Mouse (Mus musculus) heart, embryonic 14.5 days (tissue): ENCODE results near the gene Mex3b. TPM values are rescaled to one million over a fixed set of nuclear protein-coding genes. Genes with fewer than 3 reads are reported as not detected.

Experiments used
- ATAC-seq: fragments of 200-750 bp; cut with Nextera tagmentation; 2 replicates; pipeline ENCODE4 v1.8.0; 2017; ENCODE audit warnings: low read depth, moderate TSS enrichment; ENCODE audit not compliant: insufficient number of reproducible peaks, insufficient read depth, low FRiP score
- H3K27ac ChIP-seq, 2 experiments: fragments of 200-500 bp in 1 of 2; fragments of 300-500 bp in 1 of 2; sonication (generic) in 1 of 2; replicated peaks in 1 of 2; 2 replicates each; pipeline ENCODE4 v1.5.1; 2012 to 2014; ENCODE audit warnings: low read depth in 2 of 2, low read length in 2 of 2, control low read depth in 1 of 2, mild to moderate bottlenecking in 1 of 2, mixed read lengths in 1 of 2; ENCODE audit not compliant: control insufficient read depth in 1 of 2, insufficient read depth in 1 of 2
- H3K27me3 ChIP-seq: fragments of 300-500 bp; sonication (generic); 2 replicates; pipeline ENCODE4 v1.6.1; 2014; ENCODE audit warnings: mild to moderate bottlenecking, low read length, control low read depth; ENCODE audit not compliant: control insufficient read depth, insufficient read depth
- H3K36me3 ChIP-seq: fragments of 300-500 bp; sonication (generic); 2 replicates; pipeline ENCODE4 v1.6.1; 2014; ENCODE audit warnings: mild to moderate bottlenecking, control low read depth, low read length, mixed read lengths; ENCODE audit not compliant: control insufficient read depth, insufficient read depth
- H3K4me1 ChIP-seq, 2 experiments: fragments of 200-500 bp in 1 of 2; fragments of 300-500 bp in 1 of 2; sonication (generic) in 1 of 2; 2 replicates each; pipeline ENCODE4 v1.6.1; 2012 to 2014; ENCODE audit warnings: low read length in 2 of 2, control low read depth in 1 of 2, mixed read lengths in 1 of 2; ENCODE audit not compliant: control insufficient read depth in 2 of 2, insufficient read depth in 2 of 2
- H3K4me2 ChIP-seq: fragments of 300-500 bp; sonication (generic); 2 replicates; pipeline ENCODE4 v1.6.1; 2014; ENCODE audit warnings: mild to moderate bottlenecking, low read length
- H3K4me3 ChIP-seq, 2 experiments: fragments of 200-500 bp in 1 of 2; fragments of 300-500 bp in 1 of 2; sonication (generic) in 1 of 2; 2 replicates each; pipeline ENCODE4 v1.5.1; 2012 to 2014; ENCODE audit warnings: low read length in 2 of 2, mild to moderate bottlenecking in 2 of 2, control low read depth in 1 of 2, low read depth in 1 of 2, moderate library complexity in 1 of 2; ENCODE audit not compliant: control insufficient read depth in 1 of 2, insufficient read depth in 1 of 2
- H3K9ac ChIP-seq: fragments of 300-500 bp; sonication (generic); 2 replicates; pipeline ENCODE4 v1.6.1; 2014; ENCODE audit warnings: mild to moderate bottlenecking, low read length
- H3K9me3 ChIP-seq: fragments of 300-500 bp; sonication (generic); 2 replicates; pipeline ENCODE4 v1.6.1; 2016; ENCODE audit warnings: low read length, control low read depth; ENCODE audit not compliant: control insufficient read depth
- WGBS: fragments of 180-500 bp; shearing (Covaris S2); extraction: QIAGEN DNeasy Blood & Tissue Kit; methylation state at CpG from one replicate; pipeline ENCODE4 v1.1.7; 2014; 5-methylcytosine and 5-hydroxymethylcytosine counted together
- polyA plus RNA-seq: library from polyadenylated mRNA; unstranded; fragments of >200 nt; fragmentation: Nextera tagmentation; extraction: Ambion mirVana; gene quantifications from 2 replicates; pipeline ENCODE4 v1.2.1, GENCODE M21; 2014

The Mex3b gene
- polyA plus RNA-seq, 1 experiment from 2014 or later = 10.3 TPM

GRCm38 (mm10) chr7:82834471-82834870 lies 32.7 kb upstream of the Mex3b start:
- no peak for ATAC-seq
- no peak overlapping the region for H3K9ac ChIP-seq
- 66% methylated on average over 4 of the region's 4 CpGs for WGBS
- no peak overlapping the region for H3K27ac ChIP-seq
- H3K4me3 ChIP-seq = no peak overlapping the region
- H3K9me3 ChIP-seq = no peaks in the 10 kb centered on the region
- H3K27me3 ChIP-seq = no peaks in the 10 kb centered on the region
- no peaks in the 10 kb centered on the region for H3K4me1 ChIP-seq
- H3K4me2 ChIP-seq = no peak overlapping the region
- H3K36me3 ChIP-seq = no peaks in the 10 kb centered on the region

- 46% methylated on average over 1 of the region's 1 CpGs for WGBS
- no peak for ATAC-seq
Measured at GRCm38 (mm10) chr7:82838414-82838813, 28.7 kb upstream of the Mex3b start.

GRCm38 (mm10) chr7:82838965-82839675 lies 28.0 kb upstream of the Mex3b start:
- ATAC-seq = no peak
- WGBS = 65% methylated on average over 11 of the region's 11 CpGs
- H3K4me1 ChIP-seq = no peaks in the 10 kb centered on the region
- no peak overlapping the region for H3K27ac ChIP-seq
- H3K4me3 ChIP-seq = no peak overlapping the region
- no peaks in the 10 kb centered on the region for H3K9me3 ChIP-seq
- H3K9ac ChIP-seq = no peak overlapping the region
- no peaks in the 10 kb centered on the region for H3K27me3 ChIP-seq
- H3K36me3 ChIP-seq = no peaks in the 10 kb centered on the region
- no peak overlapping the region for H3K4me2 ChIP-seq

More at GRCm38 (mm10) chr7:82838414-82838813, 28.7 kb upstream of the Mex3b start:
- Histone ChIP-seq H3K27ac (no peak overlapping the region), H3K4me1 (no peaks in the 10 kb centered on the region), H3K9me3 (no peaks in the 10 kb centered on the region), H3K27me3 (no peaks in the 10 kb centered on the region), H3K4me3 (no peak overlapping the region), H3K36me3 (no peaks in the 10 kb centered on the region), H3K9ac (no peak overlapping the region), H3K4me2 (no peak overlapping the region)

GRCm38 (mm10) chr7:82842222-82842920 lies 24.8 kb upstream of the Mex3b start:
- H3K27ac ChIP-seq = no peak overlapping the region
- H3K9ac ChIP-seq = no peak overlapping the region
- no peak overlapping the region for H3K4me2 ChIP-seq
- H3K4me1 ChIP-seq = no peaks in the 10 kb centered on the region
- H3K9me3 ChIP-seq = no peaks in the 10 kb centered on the region
- no peak for ATAC-seq
- no peak overlapping the region for H3K4me3 ChIP-seq
- H3K27me3 ChIP-seq = no peaks in the 10 kb centered on the region
- no peaks in the 10 kb centered on the region for H3K36me3 ChIP-seq
- 52% methylated on average over 10 of the region's 10 CpGs for WGBS

- Histone ChIP-seq H3K27me3 (no peaks in the 10 kb centered on the region), H3K9me3 (no peaks in the 10 kb centered on the region), H3K4me1 (peaks cover 3 to 4% of the 10 kb centered on the region in 2 experiments; a peak in 2 of 4 replicates), H3K27ac (no peak overlapping the region), H3K36me3 (no peaks in the 10 kb centered on the region), H3K9ac (no peak overlapping the region), H3K4me3 (no peak overlapping the region), H3K4me2 (no peak overlapping the region)
- WGBS = 89% methylated on average over 3 of the region's 3 CpGs
- ATAC-seq = no peak
Measured at GRCm38 (mm10) chr7:82850756-82851155, 16.4 kb upstream of the Mex3b start.

- WGBS = 75% methylated on average over 4 of the region's 4 CpGs
- Histone ChIP-seq H3K4me1 (peaks cover 3 to 4% of the 10 kb centered on the region in 2 experiments; a peak in 2 of 4 replicates), H3K36me3 (no peaks in the 10 kb centered on the region), H3K27me3 (no peaks in the 10 kb centered on the region), H3K9ac (no peak overlapping the region), H3K9me3 (no peaks in the 10 kb centered on the region), H3K4me3 (no peak overlapping the region), H3K27ac (no peak overlapping the region), H3K4me2 (no peak overlapping the region)
- ATAC-seq = no peak
Measured at GRCm38 (mm10) chr7:82851670-82852069, 15.5 kb upstream of the Mex3b start.

GRCm38 (mm10) chr7:82854195-82854766 lies 12.9 kb upstream of the Mex3b start:
- no peak overlapping the region for H3K27ac ChIP-seq
- no peak for ATAC-seq
- 46% methylated on average over 3 of the region's 3 CpGs for WGBS

More at GRCm38 (mm10) chr7:82854195-82854766, 12.9 kb upstream of the Mex3b start:
- no peaks in the 10 kb centered on the region for H3K27me3 ChIP-seq
- no peak overlapping the region for H3K4me3 ChIP-seq
- peaks cover 3 to 4% of the 10 kb centered on the region in 2 experiments; a peak in 2 of 4 replicates for H3K4me1 ChIP-seq
- no peaks in the 10 kb centered on the region for H3K9me3 ChIP-seq
- H3K4me2 ChIP-seq = no peak overlapping the region
- no peaks in the 10 kb centered on the region for H3K36me3 ChIP-seq
- no peak overlapping the region for H3K9ac ChIP-seq
